Mouse (Mus musculus): ENCODE data around the gene Dlgap4. TPM values are rescaled to one million over a fixed set of nuclear protein-coding genes. Genes with fewer than 3 reads are reported as not detected.
A peak's percentile ranks its signal among the peaks of the same experiment; 100 is the strongest.

Gene Dlgap4
- polyA plus RNA-seq, 1 experiment = 116 TPM

- no peak for DNase-seq
- TF ChIP-seq POLR2A (IDR thresholded peaks at IDR 0.05; ENCODE audit: borderline replicate concordance, extremely low read depth, low read depth, low read length) (no peak), CTCF (IDR thresholded peaks at IDR 0.05; ENCODE audit: insufficient read depth, low read length) (no peak)
- Histone ChIP-seq H3K4me3 (replicated peaks; ENCODE audit: extremely low read depth, low read depth, low read length) (no peak overlapping the region), H3K4me1 (ENCODE audit: control insufficient read depth, insufficient read depth, low read length) (no peaks in the 10 kb centered on the region)
- 39% methylated on average over 12 of the region's 12 CpGs for WGBS
These were observed 69.5 kb downstream of the Dlgap4 start for GRCm38 (mm10) chr2:156682965-156683364.

- Histone ChIP-seq H3K4me1 (ENCODE audit: control insufficient read depth, insufficient read depth, low read length) (no peaks in the 10 kb centered on the region), H3K4me3 (replicated peaks; ENCODE audit: extremely low read depth, low read depth, low read length) (no peak overlapping the region)
- no peak for DNase-seq
- 71% methylated on average over 14 of the region's 14 CpGs for WGBS
- no peak for TF ChIP-seq CTCF (IDR thresholded peaks at IDR 0.05; ENCODE audit: insufficient read depth, low read length)
- no peak for TF ChIP-seq POLR2A (IDR thresholded peaks at IDR 0.05; ENCODE audit: borderline replicate concordance, extremely low read depth, low read depth, low read length)
These were observed 72.5 kb downstream of the Dlgap4 start for GRCm38 (mm10) chr2:156685999-156686398.

- H3K4me1 ChIP-seq (ENCODE audit: control insufficient read depth, insufficient read depth, low read length) = no peaks in the 10 kb centered on the region
- DNase-seq = no peak
- H3K4me3 ChIP-seq (replicated peaks; ENCODE audit: extremely low read depth, low read depth, low read length) = no peak overlapping the region
- WGBS = 57% methylated on average over 4 of the region's 4 CpGs
- TF ChIP-seq POLR2A (IDR thresholded peaks at IDR 0.05; ENCODE audit: borderline replicate concordance, extremely low read depth, low read depth, low read length) (no peak), CTCF (IDR thresholded peaks at IDR 0.05; ENCODE audit: insufficient read depth, low read length) (no peak)
These were observed 73.2 kb downstream of the Dlgap4 start for GRCm38 (mm10) chr2:156686754-156687153.

- Histone ChIP-seq H3K4me3 (replicated peaks; ENCODE audit: extremely low read depth, low read depth, low read length) (no peak overlapping the region), H3K4me1 (ENCODE audit: control insufficient read depth, insufficient read depth, low read length) (no peaks in the 10 kb centered on the region)
- DNase-seq = no peak
- TF ChIP-seq CTCF (IDR thresholded peaks at IDR 0.05; ENCODE audit: insufficient read depth, low read length) (no peak), POLR2A (IDR thresholded peaks at IDR 0.05; ENCODE audit: borderline replicate concordance, extremely low read depth, low read depth, low read length) (no peak)
- WGBS = 14% methylated on average over 14 of the region's 14 CpGs
These were observed 75.1 kb downstream of the Dlgap4 start for GRCm38 (mm10) chr2:156688604-156689003.

GRCm38 (mm10) chr2:156690833-156691232 is 77.3 kb downstream of the Dlgap4 start:
- DNase-seq = no peak
- 40% methylated on average over 2 of the region's 2 CpGs for WGBS
- H3K4me3 ChIP-seq (replicated peaks; ENCODE audit: extremely low read depth, low read depth, low read length) = no peak overlapping the region
- H3K4me1 ChIP-seq (ENCODE audit: control insufficient read depth, insufficient read depth, low read length) = no peaks in the 10 kb centered on the region
- TF ChIP-seq CTCF (IDR thresholded peaks at IDR 0.05; ENCODE audit: insufficient read depth, low read length) = no peak
- TF ChIP-seq POLR2A (IDR thresholded peaks at IDR 0.05; ENCODE audit: borderline replicate concordance, extremely low read depth, low read depth, low read length) = no peak

GRCm38 (mm10) chr2:156691746-156692145 is 78.2 kb downstream of the Dlgap4 start:
- 68% methylated on average over 9 of the region's 9 CpGs for WGBS
- TF ChIP-seq CTCF (IDR thresholded peaks at IDR 0.05; ENCODE audit: insufficient read depth, low read length) (no peak), POLR2A (IDR thresholded peaks at IDR 0.05; ENCODE audit: borderline replicate concordance, extremely low read depth, low read depth, low read length) (no peak)

GRCm38 (mm10) chr2:156693241-156693807 is 79.8 kb downstream of the Dlgap4 start:
- 50% methylated on average over 11 of the region's 11 CpGs for WGBS

More at GRCm38 (mm10) chr2:156691746-156692145, 78.2 kb downstream of the Dlgap4 start:
- H3K4me1 ChIP-seq (ENCODE audit: control insufficient read depth, insufficient read depth, low read length) = no peaks in the 10 kb centered on the region
- DNase-seq = no peak
- no peak overlapping the region for H3K4me3 ChIP-seq (replicated peaks; ENCODE audit: extremely low read depth, low read depth, low read length)

GRCm38 (mm10) chr2:156697261-156697660 is 83.8 kb downstream of the Dlgap4 start:
- TF ChIP-seq POLR2A (IDR thresholded peaks at IDR 0.05; ENCODE audit: borderline replicate concordance, extremely low read depth, low read depth, low read length) (no peak), CTCF (IDR thresholded peaks at IDR 0.05; ENCODE audit: insufficient read depth, low read length) (no peak)
- DNase-seq = no peak
- Histone ChIP-seq H3K4me3 (replicated peaks; ENCODE audit: extremely low read depth, low read depth, low read length) (no peak overlapping the region), H3K4me1 (ENCODE audit: control insufficient read depth, insufficient read depth, low read length) (no peaks in the 10 kb centered on the region)
- WGBS = 74% methylated on average over 8 of the region's 8 CpGs

More at GRCm38 (mm10) chr2:156693241-156693807, 79.8 kb downstream of the Dlgap4 start:
- Histone ChIP-seq H3K4me3 (replicated peaks; ENCODE audit: extremely low read depth, low read depth, low read length) (no peak overlapping the region), H3K4me1 (ENCODE audit: control insufficient read depth, insufficient read depth, low read length) (no peaks in the 10 kb centered on the region)
- TF ChIP-seq POLR2A (IDR thresholded peaks at IDR 0.05; ENCODE audit: borderline replicate concordance, extremely low read depth, low read depth, low read length) (no peak), CTCF (IDR thresholded peaks at IDR 0.05; ENCODE audit: insufficient read depth, low read length) (no peak)
- no peak for DNase-seq

- no peak for DNase-seq
- H3K4me3 ChIP-seq (replicated peaks; ENCODE audit: extremely low read depth, low read depth, low read length) = no peak overlapping the region
- 52% methylated on average over 9 of the region's 9 CpGs for WGBS
- TF ChIP-seq CTCF (IDR thresholded peaks at IDR 0.05; ENCODE audit: insufficient read depth, low read length) (no peak), POLR2A (IDR thresholded peaks at IDR 0.05; ENCODE audit: borderline replicate concordance, extremely low read depth, low read depth, low read length) (no peak)
- no peaks in the 10 kb centered on the region for H3K4me1 ChIP-seq (ENCODE audit: control insufficient read depth, insufficient read depth, low read length)
These were observed 84.7 kb downstream of the Dlgap4 start for GRCm38 (mm10) chr2:156698168-156698567.

GRCm38 (mm10) chr2:156705473-156705872 is 92.0 kb downstream of the Dlgap4 start:
- 20% methylated on average over 6 of the region's 6 CpGs for WGBS
- Histone ChIP-seq H3K4me1 (ENCODE audit: control insufficient read depth, insufficient read depth, low read length) (no peaks in the 10 kb centered on the region), H3K4me3 (replicated peaks; ENCODE audit: extremely low read depth, low read depth, low read length) (no peak overlapping the region)
- TF ChIP-seq CTCF (IDR thresholded peaks at IDR 0.05; ENCODE audit: insufficient read depth, low read length) (peak; percentile 98), POLR2A (IDR thresholded peaks at IDR 0.05; ENCODE audit: borderline replicate concordance, extremely low read depth, low read depth, low read length) (no peak)
- DNase-seq = peak; percentile 86

All from lung, adult 2 months (tissue).